Mouse (Mus musculus) lung, postnatal 36 days (tissue): ENCODE measurements around the gene Eif6.

Source experiments
- DNase-seq: peaks from one replicate; pipeline ENCODE4 v3.0.0; 2022; ENCODE audit warnings: mixed read lengths

Eif6 gene

GRCm38 (mm10) chr2:155820779-155821178, 5.9 kb downstream of the Eif6 start:
- no peak for DNase-seq

DNA sequence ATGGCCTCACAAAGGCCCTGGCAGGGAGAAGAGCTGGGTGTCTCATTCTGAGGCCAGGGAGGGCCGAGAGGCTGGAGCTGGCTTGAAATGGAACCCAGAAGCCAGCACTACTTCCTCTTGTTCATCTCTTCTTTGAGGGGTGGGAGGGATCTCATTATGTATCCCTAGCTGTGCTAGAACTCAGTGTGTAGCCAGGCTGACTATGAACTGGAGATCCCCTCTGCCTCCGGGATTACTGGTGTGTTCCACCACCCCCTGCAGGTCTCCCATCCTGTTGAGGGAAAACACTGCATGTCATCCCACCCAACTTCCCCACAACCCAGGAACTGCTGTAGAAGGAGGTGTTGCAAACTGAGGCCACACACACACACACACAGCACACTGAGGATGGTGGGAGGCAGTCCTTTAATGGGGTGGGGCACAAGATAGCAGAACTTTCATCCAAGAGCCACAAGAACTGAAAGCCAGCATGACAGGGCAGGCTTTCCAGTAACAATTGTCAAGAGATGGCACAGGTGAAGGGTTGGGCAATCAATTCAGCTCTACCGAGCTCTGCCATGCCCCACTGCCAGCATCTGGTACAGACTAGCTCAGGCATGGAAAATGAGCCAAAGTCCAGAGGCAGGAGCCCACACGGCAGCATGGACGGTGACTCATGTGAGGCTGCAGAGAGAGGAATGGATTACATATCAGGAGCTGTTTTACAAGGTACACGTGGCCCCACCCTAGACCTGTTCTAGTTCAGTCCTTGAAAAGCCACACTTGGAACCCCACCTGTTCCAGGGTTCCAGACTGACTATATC, 7.1 kb downstream of the Eif6 start:
- no peak for DNase-seq

DNA sequence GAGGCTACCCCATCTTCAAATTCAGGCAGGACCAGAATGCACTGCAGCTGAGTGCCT, 7.5 kb downstream of the Eif6 start, which contains the start of gene BC029722:
Gene BC029722 (minus strand): TSS at position 35 of the 57 bp plus-strand sequence.
- no peak for DNase-seq

DNA sequence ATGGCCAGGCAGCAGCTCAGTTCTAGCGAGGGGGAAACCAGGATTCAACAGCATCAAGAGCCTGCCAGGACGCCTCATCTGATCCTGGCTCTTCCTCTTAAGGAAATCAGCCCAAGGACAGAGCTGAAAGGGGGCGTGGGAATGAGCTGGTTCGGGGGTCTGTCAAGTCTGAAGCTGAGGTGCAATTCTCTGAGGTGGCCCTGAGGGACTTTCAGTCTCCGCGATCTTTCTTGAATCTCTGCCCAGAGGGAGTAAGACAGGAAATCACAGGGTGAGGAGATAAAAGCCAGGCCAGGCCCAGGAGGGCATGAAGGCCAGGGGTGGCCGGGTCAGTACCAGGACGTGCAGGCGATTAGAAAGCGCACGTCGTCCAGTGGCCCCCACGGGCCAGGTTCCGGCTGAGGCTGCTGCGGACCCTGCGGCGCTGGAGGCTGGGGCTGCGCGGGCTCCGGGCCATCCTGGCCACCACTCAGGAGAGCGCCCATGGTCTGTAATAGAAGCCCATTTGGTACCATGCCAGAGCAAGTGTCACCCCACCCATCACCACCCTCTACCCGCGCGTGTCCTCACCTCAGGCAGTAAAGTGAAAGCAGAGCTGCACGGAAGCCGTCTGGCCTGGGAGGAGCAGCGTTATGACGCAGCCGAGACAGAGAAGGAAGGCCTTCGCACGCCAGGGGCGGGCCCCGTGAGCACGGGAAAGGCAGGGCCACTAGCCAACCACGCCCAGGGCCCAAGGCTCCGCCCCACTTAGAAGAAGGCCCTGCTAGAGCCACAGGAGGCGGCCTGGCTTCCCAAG, 7.9 kb downstream of the Eif6 start:
- DNase-seq, result peak; percentile 99

DNA sequence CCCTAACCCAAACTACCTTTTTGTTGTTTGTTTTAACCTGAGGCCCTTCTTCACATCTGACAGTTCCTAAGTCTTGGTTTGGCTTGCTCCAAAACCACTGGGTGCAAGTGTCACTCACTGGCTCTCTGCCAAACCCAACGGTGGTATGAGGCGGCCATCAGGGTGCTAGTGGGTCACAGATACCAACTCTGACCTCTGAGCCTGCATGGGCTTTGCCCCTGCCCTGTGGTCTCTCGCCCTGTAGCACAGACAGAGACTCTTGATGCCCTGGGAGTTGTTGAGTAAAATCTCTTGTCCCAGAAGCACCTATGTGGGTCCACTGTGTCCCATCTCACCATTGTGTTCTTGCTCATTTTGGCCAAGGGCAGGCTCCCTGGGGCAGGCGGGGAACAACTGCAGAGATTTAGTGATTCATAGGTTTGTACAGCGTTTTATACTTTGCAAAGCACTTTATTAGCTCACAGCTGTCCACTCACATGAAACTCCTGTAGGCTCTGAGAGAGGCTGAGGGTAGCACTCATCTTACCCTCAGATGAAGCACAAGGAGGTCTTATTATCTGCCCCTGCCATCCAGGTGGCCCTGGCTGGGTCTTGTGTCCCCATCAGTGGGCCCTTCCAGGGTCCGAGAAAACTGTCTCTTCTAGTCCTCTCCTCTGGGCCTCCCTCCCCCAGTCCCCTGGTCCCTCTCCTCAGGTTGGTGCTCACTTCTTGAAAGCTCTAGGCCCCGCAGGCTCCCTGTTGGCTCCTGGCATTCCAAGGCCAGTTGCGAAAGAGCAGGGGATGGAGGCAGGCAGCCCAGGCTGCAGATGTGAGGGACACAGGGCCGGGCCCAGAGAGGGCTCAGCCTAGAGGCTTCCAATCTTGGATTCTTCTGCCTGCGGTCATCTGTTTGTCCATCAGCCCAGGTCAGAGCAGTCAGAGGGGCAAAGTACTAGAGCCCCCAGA, 9.2 kb downstream of the Eif6 start:
- DNase-seq, result no peak

- no peak for DNase-seq
Measured at GRCm38 (mm10) chr2:155816179-155816578, 10.5 kb downstream of the Eif6 start.

DNA sequence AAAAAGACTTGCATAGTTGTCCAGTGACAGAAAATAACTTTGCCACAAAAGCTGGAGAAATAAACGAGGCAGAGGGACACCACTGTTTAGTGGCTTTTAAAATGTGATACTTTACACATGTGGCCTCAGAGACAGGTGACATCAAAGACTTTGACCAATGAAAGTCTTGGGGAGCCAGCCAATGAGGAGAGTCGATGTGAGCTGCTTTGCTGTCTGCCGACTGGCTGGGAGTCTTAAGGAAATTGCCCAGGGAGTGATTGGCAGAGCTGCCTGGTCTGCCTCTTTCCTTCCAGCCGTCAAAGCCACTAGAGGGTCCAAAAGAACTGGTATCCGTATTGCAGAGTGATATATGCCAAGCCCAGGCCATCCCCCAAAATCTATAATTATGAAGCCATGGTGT, 11.9 kb downstream of the Eif6 start:
- no peak for DNase-seq

DNA sequence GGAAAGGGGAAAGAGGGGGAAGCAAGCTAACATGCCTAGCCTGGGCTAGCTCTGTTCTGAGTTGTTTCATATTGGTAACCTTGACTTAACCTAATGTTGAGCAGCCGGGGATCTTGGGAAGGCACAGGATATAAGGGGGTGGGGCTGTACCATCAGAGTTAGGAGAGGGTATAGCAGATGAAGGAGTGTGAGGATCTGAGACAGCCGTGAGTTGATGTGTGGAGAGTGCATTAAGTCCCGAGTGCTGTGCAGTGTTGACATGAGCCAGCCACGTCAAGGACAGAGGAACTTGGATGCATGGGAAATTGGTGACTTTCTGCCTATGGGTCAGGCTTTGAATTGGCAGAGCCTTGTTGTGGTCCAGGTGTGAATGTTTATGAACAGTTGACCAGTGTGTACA, 14.1 kb downstream of the Eif6 start:
- no peak for DNase-seq

GRCm38 (mm10) chr2:155811821-155812396, 14.8 kb downstream of the Eif6 start:
- peak; percentile 89 for DNase-seq

DNA sequence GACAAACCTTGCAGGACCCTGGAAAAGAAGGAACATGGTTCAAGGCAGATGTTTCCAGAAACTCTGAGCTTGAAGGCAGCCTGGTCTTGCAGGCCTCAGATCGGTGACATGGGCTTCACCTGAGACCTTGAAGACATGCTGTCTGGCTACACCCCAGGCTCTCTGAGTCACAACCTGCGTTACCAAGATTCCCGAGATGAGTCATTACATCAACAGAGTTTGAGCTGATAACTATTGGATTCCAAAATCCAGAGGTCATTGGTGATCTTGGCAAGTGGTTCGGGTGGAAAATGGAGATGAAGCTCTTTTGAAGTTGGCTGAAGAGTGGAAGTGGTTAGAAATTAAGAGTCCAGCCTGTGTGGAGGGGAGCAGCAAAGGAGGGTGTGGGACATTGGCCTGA, 17.1 kb downstream of the Eif6 start:
- no peak for DNase-seq

GRCm38 (mm10) chr2:155807408-155807807, 19.3 kb downstream of the Eif6 start:
- DNase-seq, result no peak

DNA sequence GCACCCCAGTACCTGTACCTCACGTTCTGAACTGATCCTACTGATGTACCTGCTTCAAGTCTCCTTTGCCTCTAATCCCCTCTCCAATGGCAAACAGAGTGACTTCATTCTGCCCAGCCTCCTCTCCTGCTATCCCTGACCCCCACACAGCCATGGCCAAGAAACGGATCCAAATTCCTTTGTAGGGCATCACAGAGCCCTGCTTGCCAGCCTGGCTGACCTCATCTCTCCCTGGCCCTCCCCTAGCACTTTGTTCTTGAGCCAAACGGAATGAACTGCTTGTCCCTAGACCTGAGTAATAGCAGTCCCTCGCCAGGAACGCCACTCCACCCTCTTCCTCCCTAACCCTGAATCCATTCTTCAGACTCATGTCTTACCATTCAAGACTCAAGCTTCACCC, 20.2 kb downstream of the Eif6 start:
- DNase-seq, result peak; percentile 79

DNA sequence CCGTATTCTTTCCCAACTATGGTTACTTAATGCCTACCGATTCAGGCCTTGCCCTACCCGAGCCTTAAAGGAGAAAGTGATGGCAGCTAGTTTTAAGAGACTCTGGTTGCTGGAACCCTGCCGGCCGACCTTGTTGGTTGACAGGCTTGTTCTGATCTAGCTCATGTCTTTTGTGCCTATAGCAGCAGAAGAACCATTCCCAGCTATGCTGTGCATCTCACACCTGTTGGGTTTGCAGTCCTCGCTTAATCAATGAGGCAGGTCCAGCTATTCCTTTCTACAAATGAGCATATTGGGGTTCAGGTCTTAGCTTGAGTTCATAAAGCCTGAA, 20.8 kb downstream of the Eif6 start:
- DNase-seq, result no peak

GRCm38 (mm10) chr2:155805231-155805924, 21.3 kb downstream of the Eif6 start:
- peak; percentile 55 for DNase-seq

- no peak for DNase-seq
Measured at GRCm38 (mm10) chr2:155804053-155804452, 22.7 kb downstream of the Eif6 start.

- no peak for DNase-seq
Measured at GRCm38 (mm10) chr2:155802761-155803160, 24.0 kb downstream of the Eif6 start.

GRCm38 (mm10) chr2:155798613-155799012, 28.1 kb downstream of the Eif6 start:
- DNase-seq, result no peak

DNA sequence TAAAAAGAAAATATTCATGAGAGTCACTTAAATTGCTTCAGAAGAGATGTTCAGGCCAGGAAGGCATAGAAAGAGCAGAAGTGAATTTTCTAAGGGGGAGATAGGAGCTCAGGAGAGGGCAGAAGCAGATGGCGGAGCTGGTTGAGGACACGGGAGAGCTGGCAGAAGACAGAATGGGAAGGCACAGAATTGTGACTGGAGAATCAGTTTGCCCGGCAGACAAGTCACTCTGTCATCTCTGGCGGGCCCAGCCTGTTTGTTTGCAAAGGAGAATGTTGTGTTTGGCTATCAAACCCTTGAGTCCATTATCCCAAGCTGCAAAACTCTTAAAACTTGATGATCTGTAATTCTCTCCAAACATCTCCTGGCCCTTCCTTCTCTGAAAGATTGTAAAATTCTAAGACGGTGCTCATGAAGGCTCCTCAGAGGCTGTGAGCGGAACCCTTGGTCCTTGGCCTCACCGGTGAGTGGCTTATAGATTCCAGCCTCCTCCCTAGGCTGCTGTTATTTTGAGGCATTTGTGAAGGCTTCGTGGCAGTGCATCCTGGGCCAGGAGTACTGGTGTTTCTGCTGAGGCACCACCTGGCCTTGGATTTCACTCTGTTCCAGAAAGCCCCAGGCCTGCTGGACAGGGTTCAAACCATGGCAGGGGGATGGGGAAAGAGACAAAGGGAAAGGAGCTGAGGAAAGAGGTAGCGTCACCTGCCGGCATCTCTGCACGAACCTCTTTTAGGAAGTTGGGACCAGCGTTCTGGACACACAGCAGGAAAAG, 31.9 kb downstream of the Eif6 start:
- DNase-seq, result no peak

DNA sequence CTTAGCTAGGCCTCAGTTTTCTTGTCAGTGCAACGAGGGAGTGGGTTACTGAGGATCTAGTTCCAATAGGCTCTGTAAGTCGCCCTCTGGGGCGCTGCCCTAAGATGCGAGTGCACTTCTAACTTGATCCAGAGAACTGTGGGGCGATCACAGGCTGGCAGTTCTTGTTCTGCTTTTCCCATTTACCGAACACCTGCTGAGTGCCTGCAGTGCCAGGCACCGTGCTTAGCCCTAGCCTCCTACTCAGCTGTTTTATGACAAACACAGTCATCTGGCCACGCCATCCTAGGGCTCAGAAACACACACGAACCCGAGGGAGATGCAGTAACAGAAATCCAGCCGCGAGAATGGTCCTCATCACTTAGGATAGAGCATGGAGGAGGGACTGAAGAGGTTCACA, 33.8 kb downstream of the Eif6 start:
- DNase-seq, result no peak

GRCm38 (mm10) chr2:155787949-155788931, 38.5 kb downstream of the Eif6 start:
- no peak for DNase-seq

GRCm38 (mm10) chr2:155786905-155787304, 39.8 kb downstream of the Eif6 start:
- no peak for DNase-seq
